Mouse (Mus musculus) cerebellum, adult 9-10 months (tissue): ENCODE measurements at regions not wholly inside any gene's neighbourhood (a gene's known extent, or its start where the extent isn't known, plus 50 kb on each side); places are given as distances from the start of the nearest gene placed in this dataset.

Experiments
- DNase-seq: peaks from one replicate; pipeline ENCODE4 v3.0.0; 2022

GRCm38 (mm10) chr14:91354201-91354600 is 2536.3 kb downstream of the Pcdh9 start:
- DNase-seq = peak; percentile 30

DNA sequence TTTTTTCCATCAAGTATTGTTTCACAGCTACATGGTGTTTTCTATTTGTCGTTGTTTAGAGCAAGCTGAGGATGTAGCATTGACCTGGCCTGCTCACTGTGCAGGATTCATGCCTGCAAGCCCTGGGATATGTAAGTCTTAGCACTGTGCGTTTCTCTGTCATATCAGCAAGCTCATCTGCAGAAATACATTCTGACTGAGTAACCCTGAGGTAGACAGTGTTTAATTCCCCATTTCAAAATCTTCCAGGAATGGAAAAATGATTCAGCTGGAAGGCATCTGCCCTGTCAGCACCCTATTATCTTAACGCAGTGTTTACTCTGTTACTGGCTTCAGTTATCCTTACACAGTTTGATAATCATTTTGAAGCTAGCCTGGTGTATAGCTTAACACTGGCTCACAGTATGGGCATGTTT is 2563.8 kb downstream of the Pcdh9 start:
- DNase-seq = no peak
